Mouse (Mus musculus) kidney, embryonic 14.5 days (tissue): ENCODE measurements around the gene Pdzd2. TPM values are rescaled to one million over a fixed set of nuclear protein-coding genes. Genes with fewer than 3 reads are reported as not detected.

ENCODE experiments used
- ATAC-seq: fragments of 200-750 bp; cut with Nextera tagmentation; 2 replicates; pipeline ENCODE4 v1.8.0; 2017; ENCODE audit warnings: moderate number of reproducible peaks, mild to moderate bottlenecking, moderate TSS enrichment, moderate library complexity; ENCODE audit not compliant: low FRiP score, low TSS enrichment
- H3K27ac ChIP-seq: fragments of 300-500 bp; sonication (generic); 2 replicates; pipeline ENCODE4 v1.5.1; 2014; ENCODE audit warnings: low read depth, mild to moderate bottlenecking, low read length, moderate library complexity, mixed read lengths
- H3K27me3 ChIP-seq: fragments of 300-500 bp; sonication (generic); 2 replicates; pipeline ENCODE4 v1.6.1; 2014; ENCODE audit warnings: mild to moderate bottlenecking, low read length; ENCODE audit not compliant: control insufficient read depth, insufficient read depth
- H3K36me3 ChIP-seq: fragments of 300-500 bp; sonication (generic); 2 replicates; pipeline ENCODE4 v1.6.1; 2014; ENCODE audit warnings: low read length, mixed read lengths; ENCODE audit not compliant: control insufficient read depth, insufficient read depth
- H3K4me1 ChIP-seq: fragments of 300-500 bp; sonication (generic); 2 replicates; pipeline ENCODE4 v1.6.1; 2014; ENCODE audit warnings: low read length, mixed read lengths; ENCODE audit not compliant: control insufficient read depth, insufficient read depth
- H3K4me2 ChIP-seq: fragments of 300-500 bp; sonication (generic); replicated peaks from 2 replicates; pipeline ENCODE4 v1.6.1; 2014; ENCODE audit warnings: low read depth, mild to moderate bottlenecking, low read length
- H3K4me3 ChIP-seq: fragments of 300-500 bp; sonication (generic); 2 replicates; pipeline ENCODE4 v1.5.1; 2014; ENCODE audit warnings: mild to moderate bottlenecking, low read length
- H3K9ac ChIP-seq: fragments of 300-500 bp; sonication (generic); 2 replicates; pipeline ENCODE4 v1.6.1; 2014; ENCODE audit warnings: low read depth, mild to moderate bottlenecking, low read length, moderate library complexity
- H3K9me3 ChIP-seq: fragments of 300-500 bp; sonication (generic); 2 replicates; pipeline ENCODE4 v1.6.1; 2016; ENCODE audit warnings: low read length; ENCODE audit not compliant: control insufficient read depth
- WGBS: fragments of 180-500 bp; shearing (Covaris S2); extraction: QIAGEN DNeasy Blood & Tissue Kit; methylation state at CpG from one replicate; pipeline ENCODE4 v1.1.7; 2014; 5-methylcytosine and 5-hydroxymethylcytosine counted together
- polyA plus RNA-seq: library from polyadenylated mRNA; unstranded; fragments of >200 nt; fragmentation: Nextera tagmentation; extraction: Ambion mirVana; gene quantifications from 2 replicates; pipeline ENCODE4 v1.2.1, GENCODE M21; 2014

Pdzd2 gene
- polyA plus RNA-seq, 1 experiment from 2014 or later: 43.7 TPM

DNA sequence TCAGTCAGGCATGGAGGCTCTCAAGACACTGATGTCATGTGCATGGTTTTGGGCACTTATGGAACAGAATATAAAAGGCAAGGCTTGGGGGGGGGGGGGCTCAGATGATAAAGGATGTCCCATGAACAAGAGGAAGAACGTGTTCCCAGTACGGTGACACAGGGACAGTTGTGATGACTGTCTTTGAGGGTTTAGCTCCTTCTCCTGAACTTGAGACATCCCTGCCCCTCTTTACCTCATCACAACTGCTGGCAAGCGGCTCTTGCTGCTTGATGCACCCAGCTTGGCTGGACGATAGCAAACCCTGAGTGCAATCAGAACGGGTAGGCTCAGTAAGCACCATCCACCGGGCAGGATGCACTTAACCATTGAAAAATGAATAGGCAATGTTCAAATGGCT is 192.9 kb downstream of the Pdzd2 start:
- H3K4me1 ChIP-seq: peaks cover 47% of the 10 kb centered on the region
- no peaks in the 10 kb centered on the region for H3K27me3 ChIP-seq
- no peaks in the 10 kb centered on the region for H3K9me3 ChIP-seq
- peak overlapping the region; percentile 35; the same call in 1 of the 2 replicates for H3K9ac ChIP-seq
- peak overlapping the region; percentile 30 for H3K4me2 ChIP-seq
- WGBS: 53% methylated on average over 6 of the region's 6 CpGs
- H3K4me3 ChIP-seq: peak overlapping the region; percentile 7; the same call in 1 of the 2 replicates
- peaks cover 4% of the 10 kb centered on the region; the same call in 1 of the 2 replicates for H3K36me3 ChIP-seq
- H3K27ac ChIP-seq: no peak overlapping the region
- no peak for ATAC-seq

DNA sequence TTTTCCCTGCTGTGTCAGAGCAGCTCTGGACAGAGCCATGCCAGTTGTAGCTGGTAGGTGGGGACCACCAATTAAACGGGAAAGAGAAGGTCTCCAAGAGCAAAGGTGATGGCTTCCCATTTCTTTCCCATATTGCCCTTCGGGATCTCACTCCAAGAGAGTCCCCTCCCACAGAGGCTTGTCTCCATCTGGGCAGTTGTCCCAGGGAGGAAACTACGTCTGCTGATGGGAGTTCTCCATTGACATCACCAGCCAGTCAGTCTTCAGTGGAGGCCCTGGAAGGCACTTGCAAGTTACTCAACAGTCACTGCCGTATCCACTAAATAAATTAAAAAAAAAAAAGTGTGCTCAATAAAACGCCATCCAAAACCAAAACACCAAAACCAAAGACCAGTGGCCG is 194.1 kb downstream of the Pdzd2 start:
- peaks cover 4% of the 10 kb centered on the region; the same call in 1 of the 2 replicates for H3K36me3 ChIP-seq
- peaks cover 45% of the 10 kb centered on the region for H3K4me1 ChIP-seq
- peak; percentile 11; the same call in 1 of the 2 replicates for ATAC-seq
- H3K4me2 ChIP-seq: no peak overlapping the region
- no peaks in the 10 kb centered on the region for H3K9me3 ChIP-seq
- 36% methylated on average over 6 of the region's 6 CpGs for WGBS
- H3K9ac ChIP-seq: no peak overlapping the region
- H3K27ac ChIP-seq: peak overlapping the region; percentile 39; the same call in 1 of the 2 replicates
- no peaks in the 10 kb centered on the region for H3K27me3 ChIP-seq
- H3K4me3 ChIP-seq: no peak overlapping the region

DNA sequence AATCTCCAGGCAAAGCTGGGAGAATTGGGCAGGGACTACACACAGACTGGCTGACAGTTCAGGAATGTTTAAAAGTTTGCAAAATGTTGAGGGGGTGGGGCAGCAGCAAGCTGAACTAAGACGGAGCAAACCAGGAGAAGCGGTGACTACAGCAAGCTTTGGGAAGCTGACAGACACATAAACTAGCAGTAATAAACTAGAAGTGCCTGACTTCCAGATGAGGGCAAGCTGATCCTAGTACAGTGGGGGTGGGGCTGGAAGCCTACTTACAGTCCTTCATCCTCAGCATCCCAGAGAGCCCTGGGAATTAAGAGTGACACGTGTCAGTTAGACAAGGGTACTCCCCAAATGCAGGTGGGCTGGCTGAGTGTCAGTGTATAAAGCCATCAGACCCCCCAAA is 194.5 kb downstream of the Pdzd2 start:
- ATAC-seq: peak; percentile 59
- H3K27ac ChIP-seq: peak overlapping the region; percentile 39; the same call in 1 of the 2 replicates
- WGBS: 25% methylated on average over 3 of the region's 3 CpGs

DNA sequence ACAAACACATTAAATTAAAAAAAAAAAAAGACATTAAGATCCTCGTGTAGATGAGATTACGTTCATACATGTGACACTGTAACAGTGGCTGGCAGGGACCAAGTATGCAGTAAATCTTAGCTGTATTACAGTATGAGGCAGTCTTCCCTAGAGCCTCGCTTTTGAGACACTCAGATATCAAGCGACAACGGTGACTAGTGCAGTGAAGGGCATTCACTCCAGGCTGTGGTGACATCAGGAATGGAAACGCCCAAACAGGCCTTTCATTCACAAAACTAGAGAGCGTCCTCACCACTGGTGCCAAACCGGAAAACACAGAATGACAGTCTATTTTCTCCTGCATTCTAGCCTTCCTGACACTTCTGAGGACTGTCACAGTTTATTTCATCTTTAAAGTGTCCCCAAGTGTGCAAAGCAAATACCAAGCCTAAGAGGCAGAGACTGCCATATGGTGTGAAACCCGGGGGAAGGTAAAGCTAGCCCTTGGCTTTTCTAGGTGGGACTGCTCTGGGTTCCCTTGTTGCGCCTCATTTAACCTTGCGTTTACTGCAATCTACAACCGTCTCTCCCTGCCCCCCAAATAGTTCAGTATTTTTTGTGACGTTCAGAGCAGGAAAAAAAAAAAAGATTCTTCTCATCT is 195.9 kb downstream of the Pdzd2 start:
- WGBS: 51% methylated on average over 13 of the region's 13 CpGs
- Histone ChIP-seq H3K27ac (no peak overlapping the region), H3K4me3 (no peak overlapping the region), H3K27me3 (no peaks in the 10 kb centered on the region), H3K4me2 (no peak overlapping the region), H3K36me3 (peaks cover 4% of the 10 kb centered on the region; the same call in 1 of the 2 replicates), H3K4me1 (peaks cover 36% of the 10 kb centered on the region), H3K9ac (no peak overlapping the region), H3K9me3 (no peaks in the 10 kb centered on the region)
- no peak for ATAC-seq

More for the DNA sequence above, 194.5 kb downstream of the Pdzd2 start:
- H3K27me3 ChIP-seq: no peaks in the 10 kb centered on the region
- peaks cover 4% of the 10 kb centered on the region; the same call in 1 of the 2 replicates for H3K36me3 ChIP-seq
- H3K9ac ChIP-seq: no peak overlapping the region
- peaks cover 40% of the 10 kb centered on the region for H3K4me1 ChIP-seq
- no peak overlapping the region for H3K4me3 ChIP-seq
- no peak overlapping the region for H3K4me2 ChIP-seq
- no peaks in the 10 kb centered on the region for H3K9me3 ChIP-seq

DNA sequence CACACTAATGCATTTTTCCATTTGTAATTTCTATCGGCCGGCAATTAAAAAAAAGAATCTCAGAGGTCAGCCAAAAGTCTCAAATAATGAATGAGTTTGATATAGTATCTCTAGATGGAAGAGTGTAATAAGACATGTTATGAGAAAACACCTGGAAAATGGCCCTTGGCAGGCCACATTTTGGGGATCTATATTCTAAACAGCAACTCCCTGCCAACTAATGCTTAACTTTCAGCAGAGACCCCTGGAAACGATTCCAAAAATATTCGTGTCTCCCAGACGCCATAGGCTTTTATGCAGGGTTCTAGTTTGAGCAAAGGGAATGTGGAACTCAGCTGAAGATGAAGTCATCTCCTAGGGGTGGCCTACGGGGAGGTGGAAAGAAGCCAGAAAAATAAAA is 197.4 kb downstream of the Pdzd2 start:
- Histone ChIP-seq H3K9me3 (no peaks in the 10 kb centered on the region), H3K36me3 (peaks cover 4% of the 10 kb centered on the region; the same call in 1 of the 2 replicates), H3K27me3 (no peaks in the 10 kb centered on the region), H3K4me2 (no peak overlapping the region), H3K4me1 (peaks cover 36% of the 10 kb centered on the region), H3K27ac (no peak overlapping the region), H3K4me3 (no peak overlapping the region), H3K9ac (no peak overlapping the region)
- 81% methylated on average over 6 of the region's 6 CpGs for WGBS
- no peak for ATAC-seq

DNA sequence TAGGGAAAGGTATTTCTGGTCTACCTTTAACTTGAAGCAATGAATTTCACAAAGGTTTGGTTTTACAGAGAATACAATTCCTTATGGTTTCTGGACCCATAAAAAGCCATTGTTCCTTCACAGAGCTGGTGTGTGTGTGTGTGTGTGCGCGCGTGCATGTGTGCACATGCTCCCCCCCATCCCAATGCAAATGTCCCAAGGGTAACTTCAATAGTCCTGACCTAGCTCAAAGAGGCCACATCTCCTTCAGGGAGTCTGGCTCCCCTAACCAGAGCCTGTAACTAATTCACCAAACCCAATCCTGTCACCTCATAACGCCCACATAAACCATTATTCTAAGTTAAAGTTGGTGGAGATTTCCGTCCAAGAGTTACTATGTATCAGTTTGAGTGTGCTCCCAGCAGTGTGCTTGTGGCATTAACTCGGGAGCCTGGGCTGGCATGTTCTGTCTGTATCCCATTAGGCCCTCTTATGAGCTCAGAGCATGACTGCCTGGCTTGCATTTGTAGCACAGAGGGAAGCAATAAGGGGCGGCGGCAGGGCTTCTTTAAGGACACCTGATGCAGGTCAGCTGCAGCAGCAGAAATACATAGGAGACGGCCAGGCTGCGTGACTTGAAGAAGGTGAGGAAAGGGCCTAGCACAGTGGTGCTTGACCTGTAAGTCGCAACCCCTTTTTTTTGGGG is 200.0 kb downstream of the Pdzd2 start:
- no peak overlapping the region for H3K27ac ChIP-seq
- H3K4me1 ChIP-seq: peaks cover 11% of the 10 kb centered on the region
- no peak overlapping the region for H3K4me2 ChIP-seq
- 93% methylated on average over 11 of the region's 11 CpGs for WGBS
- no peak overlapping the region for H3K4me3 ChIP-seq
- no peak for ATAC-seq
- no peak overlapping the region for H3K9ac ChIP-seq
- H3K36me3 ChIP-seq: peaks cover 3% of the 10 kb centered on the region; the same call in 1 of the 2 replicates
- H3K9me3 ChIP-seq: no peaks in the 10 kb centered on the region
- no peaks in the 10 kb centered on the region for H3K27me3 ChIP-seq

DNA sequence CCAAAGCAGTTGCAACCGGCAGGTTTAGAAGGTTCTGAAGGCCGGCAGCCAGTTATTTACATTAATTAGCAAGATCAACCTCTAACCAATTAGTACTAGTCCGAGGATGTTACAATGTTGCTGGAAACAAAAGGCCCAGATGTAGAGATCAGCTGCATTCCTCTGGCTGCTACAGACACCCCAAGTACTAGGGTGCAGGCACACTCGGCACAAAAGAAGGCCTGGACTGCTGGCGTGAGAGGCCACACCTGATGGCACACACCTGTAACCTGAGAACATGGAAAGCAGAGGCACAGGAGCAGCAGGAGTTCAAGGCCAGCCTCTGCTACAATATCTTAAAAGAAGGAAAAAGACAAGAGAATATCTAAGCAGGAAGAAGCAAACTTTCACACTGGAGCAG is 206.5 kb downstream of the Pdzd2 start:
- H3K27me3 ChIP-seq: no peaks in the 10 kb centered on the region
- no peak overlapping the region for H3K4me2 ChIP-seq
- no peak for ATAC-seq
- H3K9ac ChIP-seq: no peak overlapping the region
- no peak overlapping the region for H3K4me3 ChIP-seq
- no peaks in the 10 kb centered on the region for H3K4me1 ChIP-seq
- H3K9me3 ChIP-seq: peaks cover 8% of the 10 kb centered on the region; the same call in 1 of the 2 replicates
- WGBS: 74% methylated on average over 5 of the region's 5 CpGs
- H3K36me3 ChIP-seq: no peaks in the 10 kb centered on the region
- H3K27ac ChIP-seq: no peak overlapping the region

DNA sequence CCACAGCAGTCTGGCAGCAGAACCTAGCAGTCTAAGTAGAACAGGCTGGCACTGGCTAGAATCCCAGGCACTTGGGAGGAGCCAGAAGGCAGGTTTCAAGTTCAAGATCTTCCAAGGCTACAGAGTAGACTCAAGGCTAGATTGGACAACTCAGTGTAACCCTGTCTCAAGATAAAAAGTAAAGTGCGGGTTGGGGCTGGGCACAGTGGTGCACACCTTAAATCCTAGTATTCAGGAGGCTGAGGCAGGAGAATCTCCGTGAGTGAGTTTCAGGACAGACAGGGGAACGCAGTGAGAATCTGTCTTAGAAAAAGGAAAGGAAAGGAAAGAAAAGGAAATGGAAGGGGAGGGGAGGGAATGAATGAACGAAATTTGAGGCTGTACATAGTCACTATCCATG is 207.2 kb downstream of the Pdzd2 start:
- 94% methylated on average over 4 of the region's 4 CpGs for WGBS
- no peak overlapping the region for H3K9ac ChIP-seq

DNA sequence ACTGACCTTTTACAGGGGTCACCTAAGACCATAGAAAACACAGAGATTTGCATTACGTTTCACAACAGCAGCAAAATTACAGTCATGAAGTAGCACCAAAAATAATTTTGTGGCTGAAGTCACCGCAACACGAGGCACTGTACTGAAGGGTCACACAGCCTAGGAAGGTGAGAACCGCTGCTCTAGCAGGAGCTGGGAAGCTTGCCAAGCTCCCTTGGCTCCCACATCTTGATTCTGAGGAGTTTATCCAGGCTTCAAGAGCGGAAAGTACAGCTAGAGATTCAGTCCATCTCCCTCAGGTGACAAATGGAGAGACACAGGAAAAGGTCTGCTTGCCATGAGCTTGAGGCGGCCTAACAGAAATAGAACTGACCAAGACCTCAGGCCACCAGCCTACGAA is 216.9 kb downstream of the Pdzd2 start:
- H3K9me3 ChIP-seq: peaks cover 3% of the 10 kb centered on the region; the same call in 1 of the 2 replicates
- H3K27me3 ChIP-seq: no peaks in the 10 kb centered on the region
- ATAC-seq: no peak
- no peak overlapping the region for H3K27ac ChIP-seq
- H3K4me1 ChIP-seq: peaks cover 10% of the 10 kb centered on the region
- WGBS: 73% methylated on average over 7 of the region's 7 CpGs
- H3K36me3 ChIP-seq: no peaks in the 10 kb centered on the region; the same call in none of the 2 replicates
- H3K4me2 ChIP-seq: no peak overlapping the region
- no peak overlapping the region for H3K9ac ChIP-seq
- no peak overlapping the region for H3K4me3 ChIP-seq

More for the DNA sequence above, 207.2 kb downstream of the Pdzd2 start:
- Histone ChIP-seq H3K9me3 (peaks cover 8% of the 10 kb centered on the region; the same call in 1 of the 2 replicates), H3K4me2 (no peak overlapping the region), H3K27ac (no peak overlapping the region), H3K27me3 (no peaks in the 10 kb centered on the region), H3K4me3 (no peak overlapping the region), H3K4me1 (no peaks in the 10 kb centered on the region), H3K36me3 (no peaks in the 10 kb centered on the region)
- no peak for ATAC-seq
